Mouse (Mus musculus) urinary bladder, postnatal 14 days (tissue): ENCODE results near the gene Rims3.

Experiments
- DNase-seq: peaks from one replicate; pipeline ENCODE4 v3.0.0; 2021; ENCODE audit warnings: low spot score

Rims3 gene

GRCm38 (mm10) chr4:120893656-120894401, 39.2 kb downstream of the Rims3 start:
- no peak for DNase-seq

GRCm38 (mm10) chr4:120894584-120894983, 40.0 kb downstream of the Rims3 start:
- no peak for DNase-seq

GRCm38 (mm10) chr4:120895226-120895625, 40.6 kb downstream of the Rims3 start:
- DNase-seq, result no peak

DNA sequence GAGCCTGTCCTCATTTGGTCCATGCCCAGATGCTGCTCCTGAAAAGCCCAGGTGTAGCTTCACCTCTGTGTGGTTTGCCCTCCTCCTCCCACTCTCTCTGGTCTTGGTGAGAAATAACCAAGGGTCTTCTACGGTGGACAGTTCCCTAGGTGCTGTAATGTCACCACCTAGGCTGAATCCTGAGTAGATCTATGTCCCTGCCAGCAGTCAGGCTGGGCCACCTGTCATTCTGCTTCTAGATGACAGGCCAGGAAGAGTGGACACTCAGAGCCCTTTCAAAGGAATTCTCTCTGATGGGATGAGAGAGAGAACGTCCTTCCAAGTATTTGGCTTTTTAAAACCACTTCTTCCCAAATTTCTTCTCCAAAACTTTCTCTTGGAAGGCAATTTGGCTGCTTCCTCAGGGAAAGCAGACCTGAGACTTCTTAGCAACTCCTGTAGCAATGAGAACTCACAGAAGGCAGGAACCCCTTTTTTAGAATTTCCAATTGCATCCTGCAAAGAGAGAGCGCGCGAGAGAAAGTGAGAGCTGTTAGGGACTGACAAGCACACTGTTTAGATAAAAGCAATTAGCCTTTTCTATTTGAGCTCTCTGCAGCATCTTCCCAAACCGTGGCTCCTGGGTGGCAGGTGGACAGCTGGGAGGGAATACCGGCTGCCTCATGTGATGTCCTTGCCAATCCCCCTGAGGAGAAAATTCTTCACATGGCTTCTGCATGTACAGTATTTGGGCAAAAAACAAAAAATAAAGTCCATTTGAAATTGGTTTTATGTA, 41.4 kb downstream of the Rims3 start:
- DNase-seq, result no peak

GRCm38 (mm10) chr4:120904533-120904932, 49.9 kb downstream of the Rims3 start:
- DNase-seq, result no peak

- no peak for DNase-seq
Measured at GRCm38 (mm10) chr4:120905644-120906043, 51.0 kb downstream of the Rims3 start.

DNA sequence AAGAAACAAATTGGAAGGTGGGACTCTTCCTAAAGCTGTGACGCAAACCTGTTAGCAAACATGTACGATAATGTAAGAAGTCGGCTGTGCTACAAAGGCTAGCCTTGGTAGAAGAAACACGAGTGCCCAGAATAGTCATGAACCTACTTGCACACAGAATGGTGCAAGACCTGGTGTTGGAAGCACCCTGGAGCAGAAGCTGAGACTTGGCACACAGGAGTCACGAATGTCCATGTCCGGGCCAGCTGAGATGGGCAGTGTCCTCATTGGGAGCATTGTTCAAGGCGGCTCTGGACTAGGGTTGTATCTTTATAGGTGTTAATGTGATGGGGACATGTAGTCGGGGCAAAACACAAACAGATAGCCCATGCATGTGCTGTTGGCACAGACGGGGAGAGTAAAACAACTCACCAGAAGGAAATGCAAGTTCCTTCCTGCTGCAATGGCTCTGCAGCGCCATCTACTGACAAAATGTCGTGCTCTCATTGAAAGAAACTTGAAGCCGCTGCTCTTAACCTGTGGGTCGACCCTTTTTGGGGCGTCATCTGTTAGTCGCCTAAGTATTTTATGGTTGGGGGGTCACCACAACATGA, 55.0 kb downstream of the Rims3 start:
- peak; percentile 62 for DNase-seq

- DNase-seq, result no peak
Measured at GRCm38 (mm10) chr4:120911086-120911485, 56.5 kb downstream of the Rims3 start.

GRCm38 (mm10) chr4:120912866-120913265, 58.2 kb downstream of the Rims3 start:
- DNase-seq, result no peak

DNA sequence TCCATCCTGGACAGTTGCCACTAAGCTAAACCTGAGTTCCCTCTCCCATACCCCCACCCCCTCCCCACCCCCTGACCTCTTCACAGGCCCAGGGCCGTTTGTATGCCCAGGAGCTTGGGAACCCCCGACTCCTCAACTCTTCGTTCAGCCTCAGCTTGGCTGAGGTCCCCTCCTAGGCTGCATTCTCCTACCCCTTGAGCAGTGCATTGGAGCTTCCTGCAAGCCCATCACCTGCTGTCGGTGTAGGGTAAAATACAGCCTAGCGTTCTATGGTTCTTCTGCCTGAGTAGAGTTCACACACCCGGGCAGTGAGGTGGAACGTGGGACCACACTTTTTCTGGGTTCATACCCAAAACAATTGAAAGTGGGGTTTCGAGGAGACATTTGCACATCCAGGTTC, 58.8 kb downstream of the Rims3 start:
- no peak for DNase-seq

DNA sequence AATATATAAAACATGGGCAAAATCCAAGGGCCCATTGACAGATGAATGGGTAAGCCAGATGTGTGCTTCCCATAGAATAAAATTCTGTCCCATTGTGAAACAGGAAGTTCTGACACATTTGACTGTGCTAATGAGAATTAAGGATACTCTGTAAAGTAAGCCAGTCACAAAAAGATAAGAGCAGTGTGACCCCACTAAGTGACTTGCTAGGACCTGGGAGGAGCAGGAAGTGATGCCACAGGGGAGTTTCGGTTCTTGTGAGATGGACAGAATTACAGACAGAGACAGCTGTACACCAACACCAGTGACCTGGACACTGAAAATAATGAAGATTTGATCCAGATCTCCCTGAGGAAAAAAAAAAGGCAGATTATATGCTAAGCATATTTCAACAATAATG, 59.2 kb downstream of the Rims3 start:
- no peak for DNase-seq

- no peak for DNase-seq
Measured at GRCm38 (mm10) chr4:120914501-120914900, 59.9 kb downstream of the Rims3 start.

DNA sequence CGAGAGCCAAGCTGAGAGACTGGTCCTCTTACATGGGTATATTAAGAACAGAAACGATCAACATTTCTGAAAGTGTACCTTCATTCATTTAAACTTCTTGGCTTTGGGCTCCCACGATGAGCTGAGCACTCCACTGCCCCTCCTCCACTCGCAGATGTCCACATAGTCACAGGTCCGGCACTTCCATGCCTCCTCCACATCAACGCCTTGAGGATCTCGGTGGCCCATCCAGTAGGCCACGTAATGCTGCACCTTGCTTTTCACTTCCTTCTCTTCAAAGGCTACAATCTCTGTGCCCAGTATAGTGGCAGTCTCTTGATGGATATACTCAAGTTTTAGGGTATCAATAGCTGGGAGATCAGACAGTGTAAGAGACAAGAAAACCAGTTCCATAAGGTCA, 66.8 kb downstream of the Rims3 start:
- no peak for DNase-seq

- peak; percentile 92 for DNase-seq
Measured at GRCm38 (mm10) chr4:120924554-120925299, 70.1 kb downstream of the Rims3 start, which contains the start of gene Exo5. Gene Exo5, minus strand, starts transcription at chr4:120925017.

- peak; percentile 22 for DNase-seq
Measured at GRCm38 (mm10) chr4:120925386-120925785, 70.8 kb downstream of the Rims3 start.

- DNase-seq, result peak; percentile 16
Measured at GRCm38 (mm10) chr4:120928686-120929085, 74.1 kb downstream of the Rims3 start.

DNA sequence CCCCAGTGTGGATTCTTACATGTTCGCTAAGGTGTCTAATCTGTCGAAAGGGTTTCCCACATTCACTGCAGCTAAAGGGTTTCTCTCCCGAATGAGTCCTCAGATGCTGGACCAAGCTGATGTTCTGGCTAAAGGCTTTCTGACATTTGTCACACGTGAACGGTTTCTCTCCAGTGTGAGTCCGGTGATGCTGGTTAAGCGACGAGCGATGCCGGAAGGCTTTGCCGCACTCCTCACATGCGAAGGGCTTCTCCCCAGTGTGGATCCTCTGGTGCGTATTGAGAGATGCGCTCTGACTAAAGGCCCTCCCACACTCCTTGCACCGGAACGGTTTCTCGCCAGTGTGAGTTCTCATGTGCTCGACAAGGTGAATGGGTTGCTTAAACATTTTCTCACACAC, 76.1 kb downstream of the Rims3 start:
- DNase-seq, result no peak

- DNase-seq, result no peak
Measured at GRCm38 (mm10) chr4:120935006-120935405, 80.4 kb downstream of the Rims3 start.
